Mouse (Mus musculus) hindbrain, embryonic 12.5 days (tissue): ENCODE data around the gene Serpina3m. TPM values are rescaled to one million over a fixed set of nuclear protein-coding genes. Genes with fewer than 3 reads are reported as not detected.

Experiments used
- ATAC-seq: fragments of 200-750 bp; cut with Nextera tagmentation; 2 replicates; pipeline ENCODE4 v1.8.0; 2017; ENCODE audit warnings: moderate TSS enrichment; ENCODE audit not compliant: low FRiP score
- H3K27ac ChIP-seq: fragments of 300-500 bp; sonication (generic); 2 replicates; pipeline ENCODE4 v1.5.1; 2016; ENCODE audit warnings: mild to moderate bottlenecking
- H3K27me3 ChIP-seq: fragments of 300-500 bp; sonication (generic); 2 replicates; pipeline ENCODE4 v1.6.1; 2016; ENCODE audit warnings: mild to moderate bottlenecking
- H3K36me3 ChIP-seq: fragments of 300-500 bp; sonication (generic); 2 replicates; pipeline ENCODE4 v1.6.1; 2016; ENCODE audit warnings: mild to moderate bottlenecking
- H3K4me1 ChIP-seq: fragments of 300-500 bp; sonication (generic); 2 replicates; pipeline ENCODE4 v1.6.1; 2016
- H3K4me2 ChIP-seq: fragments of 300-500 bp; sonication (generic); replicated peaks from 2 replicates; pipeline ENCODE4 v1.6.1; 2016; ENCODE audit warnings: mild to moderate bottlenecking
- H3K4me3 ChIP-seq: fragments of 300-500 bp; sonication (generic); 2 replicates; pipeline ENCODE4 v1.5.1; 2016; ENCODE audit warnings: mild to moderate bottlenecking
- H3K9ac ChIP-seq: fragments of 300-500 bp; sonication (generic); 2 replicates; pipeline ENCODE4 v1.6.1; 2016; ENCODE audit warnings: mild to moderate bottlenecking, moderate library complexity
- H3K9me3 ChIP-seq: fragments of 300-500 bp; sonication (generic); replicated peaks from 2 replicates; pipeline ENCODE4 v1.6.1; 2016; ENCODE audit warnings: mild to moderate bottlenecking
- WGBS: fragments of 180-500 bp; shearing (Covaris S2); methylation state at CpG from one replicate; pipeline ENCODE4 v1.1.7; 2016; 5-methylcytosine and 5-hydroxymethylcytosine counted together
- polyA plus RNA-seq: library from polyadenylated mRNA; unstranded; fragments of >200 nt; fragmentation: Nextera tagmentation; extraction: Ambion mirVana; gene quantifications from 2 replicates; pipeline ENCODE4 v1.2.1, GENCODE M21; 2016

The Serpina3m gene
- polyA plus RNA-seq, 1 experiment from 2014 or later, result not detected

GRCm38 (mm10) chr12:104433951-104434735, 95.9 kb downstream of the Serpina3m start:
- peak; percentile 38; the same call in 1 of the 2 replicates for ATAC-seq
- no peak overlapping the region for H3K9ac ChIP-seq
- H3K9me3 ChIP-seq, result no peaks in the 10 kb centered on the region
- H3K27ac ChIP-seq, result no peak overlapping the region
- no peak overlapping the region for H3K4me3 ChIP-seq
- WGBS, result 71% methylated on average over 20 of the region's 20 CpGs
- peaks cover 3% of the 10 kb centered on the region for H3K27me3 ChIP-seq
- H3K4me1 ChIP-seq, result peaks cover 9% of the 10 kb centered on the region; the same call in 1 of the 2 replicates
- H3K36me3 ChIP-seq, result no peaks in the 10 kb centered on the region
- peak overlapping the region; percentile 17; the same call in 1 of the 2 replicates for H3K4me2 ChIP-seq

- Histone ChIP-seq H3K27me3 (peaks cover 18% of the 10 kb centered on the region), H3K9me3 (no peaks in the 10 kb centered on the region), H3K4me2 (no peak overlapping the region), H3K27ac (no peak overlapping the region), H3K9ac (peak overlapping the region; percentile 15), H3K4me1 (no peaks in the 10 kb centered on the region), H3K36me3 (no peaks in the 10 kb centered on the region), H3K4me3 (no peak overlapping the region)
- WGBS, result 10% methylated on average over 22 of the region's 22 CpGs
- ATAC-seq, result peak; percentile 57; the same call in 1 of the 2 replicates
Observed at GRCm38 (mm10) chr12:104440087-104440760, 101.9 kb downstream of the Serpina3m start.

GRCm38 (mm10) chr12:104443716-104444115, 105.4 kb downstream of the Serpina3m start:
- Histone ChIP-seq H3K9ac (no peak overlapping the region), H3K27me3 (peaks cover 15% of the 10 kb centered on the region), H3K4me2 (no peak overlapping the region), H3K9me3 (no peaks in the 10 kb centered on the region), H3K27ac (no peak overlapping the region), H3K4me1 (no peaks in the 10 kb centered on the region), H3K4me3 (no peak overlapping the region), H3K36me3 (no peaks in the 10 kb centered on the region)
- no peak for ATAC-seq
- 86% methylated on average over 11 of the region's 11 CpGs for WGBS

Other genes starting within 250 kb of the Serpina3m start
- not detected in 2 replicates for gene Serpina5, start 237.4 kb upstream of the Serpina3m start, polyA plus RNA-seq
- gene Serpina3a, start 225.8 kb upstream of the Serpina3m start, polyA plus RNA-seq, result not detected in 2 replicates
- not detected in 2 replicates for gene Serpina3b, start 210.5 kb upstream of the Serpina3m start, polyA plus RNA-seq
- gene Serpina3c, start 184.6 kb upstream of the Serpina3m start, polyA plus RNA-seq, result not detected in 2 replicates
- 0.14 and 0.34 TPM in 2 replicates for gene Serpina3f, start 123.9 kb upstream of the Serpina3m start, polyA plus RNA-seq
- gene Serpina3g, start 102.2 kb upstream of the Serpina3m start, polyA plus RNA-seq, result 0.40 and 0.61 TPM in 2 replicates
- gene Serpina3i, start 75.4 kb upstream of the Serpina3m start, polyA plus RNA-seq, result 0.23 and 0.25 TPM in 2 replicates
- gene Serpina3j, start 23.9 kb upstream of the Serpina3m start, polyA plus RNA-seq, result not detected in 2 replicates
- gene Serpina3k, start within 50 bp of the Serpina3m start, polyA plus RNA-seq, result not detected in 2 replicates
- gene Serpina3n, start 68.2 kb downstream of the Serpina3m start, polyA plus RNA-seq, result 0.17 and 0.18 TPM in 2 replicates
- 1.5 and 1.8 TPM in 2 replicates for gene Gsc, start 134.8 kb downstream of the Serpina3m start, polyA plus RNA-seq